Mouse (Mus musculus) kidney, embryonic 14.5 days (tissue): ENCODE results near the gene Ccdc159. TPM values are rescaled to one million over a fixed set of nuclear protein-coding genes. Genes with fewer than 3 reads are reported as not detected.

ENCODE experiments used
- ATAC-seq: fragments of 200-750 bp; cut with Nextera tagmentation; 2 replicates; pipeline ENCODE4 v1.8.0; 2017; ENCODE audit warnings: moderate number of reproducible peaks, mild to moderate bottlenecking, moderate TSS enrichment, moderate library complexity; ENCODE audit not compliant: low FRiP score, low TSS enrichment
- H3K27ac ChIP-seq: fragments of 300-500 bp; sonication (generic); 2 replicates; pipeline ENCODE4 v1.5.1; 2014; ENCODE audit warnings: low read depth, mild to moderate bottlenecking, low read length, moderate library complexity, mixed read lengths
- H3K27me3 ChIP-seq: fragments of 300-500 bp; sonication (generic); 2 replicates; pipeline ENCODE4 v1.6.1; 2014; ENCODE audit warnings: mild to moderate bottlenecking, low read length; ENCODE audit not compliant: control insufficient read depth, insufficient read depth
- H3K36me3 ChIP-seq: fragments of 300-500 bp; sonication (generic); 2 replicates; pipeline ENCODE4 v1.6.1; 2014; ENCODE audit warnings: low read length, mixed read lengths; ENCODE audit not compliant: control insufficient read depth, insufficient read depth
- H3K4me1 ChIP-seq: fragments of 300-500 bp; sonication (generic); 2 replicates; pipeline ENCODE4 v1.6.1; 2014; ENCODE audit warnings: low read length, mixed read lengths; ENCODE audit not compliant: control insufficient read depth, insufficient read depth
- H3K4me2 ChIP-seq: fragments of 300-500 bp; sonication (generic); replicated peaks from 2 replicates; pipeline ENCODE4 v1.6.1; 2014; ENCODE audit warnings: low read depth, mild to moderate bottlenecking, low read length
- H3K4me3 ChIP-seq: fragments of 300-500 bp; sonication (generic); 2 replicates; pipeline ENCODE4 v1.5.1; 2014; ENCODE audit warnings: mild to moderate bottlenecking, low read length
- H3K9ac ChIP-seq: fragments of 300-500 bp; sonication (generic); 2 replicates; pipeline ENCODE4 v1.6.1; 2014; ENCODE audit warnings: low read depth, mild to moderate bottlenecking, low read length, moderate library complexity
- H3K9me3 ChIP-seq: fragments of 300-500 bp; sonication (generic); 2 replicates; pipeline ENCODE4 v1.6.1; 2016; ENCODE audit warnings: low read length; ENCODE audit not compliant: control insufficient read depth
- WGBS: fragments of 180-500 bp; shearing (Covaris S2); extraction: QIAGEN DNeasy Blood & Tissue Kit; methylation state at CpG from one replicate; pipeline ENCODE4 v1.1.7; 2014; 5-methylcytosine and 5-hydroxymethylcytosine counted together
- polyA plus RNA-seq: library from polyadenylated mRNA; unstranded; fragments of >200 nt; fragmentation: Nextera tagmentation; extraction: Ambion mirVana; gene quantifications from 2 replicates; pipeline ENCODE4 v1.2.1, GENCODE M21; 2014

The Ccdc159 gene
- polyA plus RNA-seq, 1 experiment from 2014 or later, result 4.0 TPM

- Histone ChIP-seq H3K4me1 (no peaks in the 10 kb centered on the region), H3K4me3 (peak within 1 kb of the TSS; percentile 66), H3K27ac (no peak within 1 kb of the TSS), H3K4me2 (peak within 1 kb of the TSS; percentile 98), H3K9ac (peak within 1 kb of the TSS; percentile 67), H3K27me3 (peaks cover 4% of the 10 kb centered on the region; the same call in 1 of the 2 replicates), H3K9me3 (no peaks in the 10 kb centered on the region), H3K36me3 (no peaks in the 10 kb centered on the region)
- 0% methylated on average over 34 of the region's 36 CpGs for WGBS
- ATAC-seq, result peak; percentile 96
Measured at GRCm38 (mm10) chr9:21918035-21918592, 9.2 kb upstream of the Ccdc159 start, which contains the start of gene Rab3d. Gene Rab3d, minus strand, starts transcription at chr9:21918192.

DNA sequence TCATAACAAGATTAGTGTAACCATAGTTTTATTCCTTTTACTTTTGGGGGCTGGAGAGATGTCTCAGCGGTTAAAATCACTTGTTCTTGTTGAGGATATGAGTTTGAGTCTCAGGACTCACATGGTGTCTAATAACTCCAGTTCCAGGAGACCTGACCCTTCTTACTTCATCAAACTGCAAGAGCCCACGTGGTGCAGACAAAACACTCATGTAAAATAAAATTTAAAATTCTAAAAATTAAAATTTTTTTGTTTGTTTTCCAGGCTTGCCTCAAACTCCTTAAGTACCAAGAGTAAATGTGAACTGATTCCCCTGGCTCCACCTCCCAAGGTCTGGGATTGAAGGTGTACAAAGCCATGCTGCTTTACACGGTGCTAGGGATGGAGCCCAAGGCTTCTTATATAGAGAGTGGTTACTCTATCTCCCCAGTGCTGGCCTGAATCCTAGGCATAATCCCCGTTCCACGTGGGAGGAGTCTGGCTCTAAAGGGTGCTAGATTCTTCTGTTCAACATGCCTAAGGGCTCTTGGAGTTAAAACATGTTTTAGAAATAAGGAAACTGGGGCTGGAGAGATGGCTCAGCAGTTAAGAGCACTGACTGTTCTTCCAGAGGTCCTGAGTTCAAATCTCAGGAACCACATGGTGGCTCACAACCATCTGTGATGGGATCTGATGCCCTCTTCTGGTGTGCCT is 8.4 kb upstream of the Ccdc159 start:
- WGBS, result 20% methylated on average over 5 of the region's 5 CpGs
- Histone ChIP-seq H3K27me3 (peaks cover 4% of the 10 kb centered on the region; the same call in 1 of the 2 replicates), H3K9ac (no peak overlapping the region), H3K36me3 (no peaks in the 10 kb centered on the region), H3K4me1 (no peaks in the 10 kb centered on the region), H3K4me3 (peak overlapping the region; percentile 66), H3K4me2 (peak overlapping the region; percentile 98), H3K27ac (no peak overlapping the region), H3K9me3 (no peaks in the 10 kb centered on the region)
- no peak for ATAC-seq

DNA sequence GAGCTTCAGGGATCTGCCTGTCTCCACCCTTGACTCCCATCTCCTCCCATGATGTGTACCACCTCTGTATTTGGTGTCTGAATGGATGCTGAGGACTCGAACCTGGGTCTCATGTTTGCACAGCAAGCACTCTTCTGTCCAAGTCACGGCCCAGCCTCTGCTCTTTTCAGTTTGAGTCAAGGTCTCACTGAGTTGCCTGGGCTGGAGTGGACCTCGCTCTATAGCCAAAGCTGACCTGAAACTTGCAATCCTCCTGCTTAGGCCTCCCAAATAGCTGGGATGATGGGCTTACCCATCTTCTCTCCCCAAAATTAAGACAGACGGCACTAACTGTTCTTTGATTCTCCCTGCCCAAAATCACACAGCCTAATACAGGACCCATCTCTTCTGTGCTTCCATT is 4.2 kb upstream of the Ccdc159 start:
- Histone ChIP-seq H3K36me3 (no peaks in the 10 kb centered on the region; the same call in 1 of the 2 replicates), H3K4me2 (no peak overlapping the region), H3K9ac (no peak overlapping the region), H3K4me1 (peaks cover 9% of the 10 kb centered on the region), H3K9me3 (no peaks in the 10 kb centered on the region), H3K4me3 (no peak overlapping the region), H3K27me3 (no peaks in the 10 kb centered on the region), H3K27ac (no peak overlapping the region)
- 92% methylated on average over 4 of the region's 4 CpGs for WGBS
- ATAC-seq, result no peak

- H3K27me3 ChIP-seq, result no peaks in the 10 kb centered on the region
- no peak overlapping the region for H3K4me2 ChIP-seq
- no peak overlapping the region for H3K9ac ChIP-seq
- H3K4me3 ChIP-seq, result no peak overlapping the region
- no peaks in the 10 kb centered on the region; the same call in 1 of the 2 replicates for H3K36me3 ChIP-seq
- no peaks in the 10 kb centered on the region for H3K9me3 ChIP-seq
- peaks cover 9% of the 10 kb centered on the region for H3K4me1 ChIP-seq
- WGBS, result 59% methylated on average over 3 of the region's 3 CpGs
- no peak overlapping the region; the same call in 1 of the 2 replicates for H3K27ac ChIP-seq
- ATAC-seq, result no peak
Measured at GRCm38 (mm10) chr9:21923490-21924098, 3.7 kb upstream of the Ccdc159 start.

DNA sequence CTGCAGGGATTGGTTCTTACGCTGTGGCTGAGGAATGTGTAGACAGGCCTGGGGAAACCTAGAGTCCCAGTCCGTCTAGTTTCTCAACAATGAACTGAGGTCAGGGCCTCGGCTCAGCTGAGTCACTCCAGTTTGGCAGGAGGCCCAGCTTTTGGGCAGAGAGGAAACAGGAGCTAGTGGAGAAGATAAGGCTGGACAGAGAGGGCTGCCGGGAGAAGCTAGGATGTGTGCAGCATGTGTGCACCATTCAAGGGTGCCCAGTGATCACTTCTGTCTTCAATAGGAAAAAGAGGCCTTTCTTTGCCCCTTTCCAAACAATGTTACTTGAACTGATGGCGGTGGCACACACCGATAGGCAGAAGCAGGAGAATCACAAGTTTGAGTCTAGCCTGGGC is 3.2 kb upstream of the Ccdc159 start:
- no peaks in the 10 kb centered on the region for H3K9me3 ChIP-seq
- H3K4me1 ChIP-seq, result peaks cover 9% of the 10 kb centered on the region
- H3K36me3 ChIP-seq, result no peaks in the 10 kb centered on the region; the same call in 1 of the 2 replicates
- 0 out of 2 replicates have a peak, but pooled peaks have one; percentile 11 for ATAC-seq
- H3K4me3 ChIP-seq, result no peak overlapping the region
- H3K9ac ChIP-seq, result no peak overlapping the region
- 62% methylated on average over 6 of the region's 6 CpGs for WGBS
- no peak overlapping the region; the same call in 1 of the 2 replicates for H3K27ac ChIP-seq
- H3K27me3 ChIP-seq, result no peaks in the 10 kb centered on the region
- H3K4me2 ChIP-seq, result no peak overlapping the region

DNA sequence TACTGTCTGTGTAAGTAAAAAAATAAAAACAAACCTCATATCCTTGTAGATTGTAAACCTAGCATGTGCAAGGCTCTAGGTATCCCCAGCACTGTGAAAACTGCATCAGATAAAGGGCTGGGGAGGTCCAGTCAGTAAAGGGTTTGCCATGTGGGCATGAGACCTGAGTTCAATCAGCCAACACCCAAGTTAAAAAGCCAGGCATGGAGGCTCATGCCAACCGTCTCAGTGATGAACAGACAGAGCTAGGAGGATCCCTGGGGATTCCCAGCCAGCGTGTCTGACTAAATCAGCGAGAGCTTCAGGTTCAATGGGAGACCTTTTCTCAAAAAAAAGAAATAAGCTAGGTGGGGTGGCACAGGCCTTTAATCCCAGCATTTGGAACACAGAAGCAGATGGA is 2.2 kb upstream of the Ccdc159 start:
- Histone ChIP-seq H3K4me1 (peaks cover 9% of the 10 kb centered on the region), H3K27me3 (no peaks in the 10 kb centered on the region), H3K4me3 (no peak overlapping the region), H3K36me3 (no peaks in the 10 kb centered on the region; the same call in 1 of the 2 replicates), H3K9me3 (no peaks in the 10 kb centered on the region), H3K9ac (no peak overlapping the region), H3K27ac (no peak overlapping the region), H3K4me2 (no peak overlapping the region)
- no peak for ATAC-seq
- 94% methylated on average over 3 of the region's 3 CpGs for WGBS

DNA sequence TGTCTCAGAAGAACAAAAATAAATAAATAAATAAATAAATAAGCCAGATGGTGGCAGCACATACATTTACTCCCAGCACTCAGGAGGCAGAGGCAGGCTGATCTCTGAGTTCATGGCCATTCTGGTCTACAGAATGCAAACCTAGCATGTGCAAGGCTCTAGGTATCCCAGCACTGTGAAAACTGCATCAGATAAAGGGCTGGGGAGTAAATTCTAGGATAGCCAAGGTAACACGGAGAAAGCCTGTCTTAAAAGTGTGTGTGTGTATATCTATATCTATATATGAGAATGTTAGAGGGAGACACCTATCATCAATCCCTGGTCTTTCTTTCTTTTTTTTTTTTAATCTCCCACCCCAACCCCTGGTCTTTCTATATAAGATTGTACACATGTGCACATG is 1.8 kb upstream of the Ccdc159 start:
- H3K9me3 ChIP-seq, result no peaks in the 10 kb centered on the region
- H3K4me1 ChIP-seq, result peaks cover 9% of the 10 kb centered on the region
- 94% methylated on average over 1 of the region's 1 CpGs for WGBS
- H3K27ac ChIP-seq, result no peak overlapping the region
- H3K4me2 ChIP-seq, result no peak overlapping the region
- no peak overlapping the region for H3K9ac ChIP-seq
- H3K36me3 ChIP-seq, result no peaks in the 10 kb centered on the region; the same call in 1 of the 2 replicates
- H3K27me3 ChIP-seq, result no peaks in the 10 kb centered on the region
- no peak overlapping the region for H3K4me3 ChIP-seq
- no peak for ATAC-seq

- ATAC-seq, result no peak
- peak overlapping the region; percentile 65 for H3K9ac ChIP-seq
- whole genome bisulfite sequencing, result 71% methylated on average over 6 of the region's 6 CpGs
- H3K36me3 ChIP-seq, result no peaks in the 10 kb centered on the region; the same call in 1 of the 2 replicates
- no peaks in the 10 kb centered on the region for H3K27me3 ChIP-seq
- no peak overlapping the region for H3K27ac ChIP-seq
- peak overlapping the region; percentile 67 for H3K4me2 ChIP-seq
- H3K9me3 ChIP-seq, result no peaks in the 10 kb centered on the region
- peaks cover 9% of the 10 kb centered on the region for H3K4me1 ChIP-seq
- H3K4me3 ChIP-seq, result peak overlapping the region; percentile 46; the same call in 1 of the 2 replicates
Measured at GRCm38 (mm10) chr9:21926155-21926554, 1.1 kb upstream of the Ccdc159 start.

DNA sequence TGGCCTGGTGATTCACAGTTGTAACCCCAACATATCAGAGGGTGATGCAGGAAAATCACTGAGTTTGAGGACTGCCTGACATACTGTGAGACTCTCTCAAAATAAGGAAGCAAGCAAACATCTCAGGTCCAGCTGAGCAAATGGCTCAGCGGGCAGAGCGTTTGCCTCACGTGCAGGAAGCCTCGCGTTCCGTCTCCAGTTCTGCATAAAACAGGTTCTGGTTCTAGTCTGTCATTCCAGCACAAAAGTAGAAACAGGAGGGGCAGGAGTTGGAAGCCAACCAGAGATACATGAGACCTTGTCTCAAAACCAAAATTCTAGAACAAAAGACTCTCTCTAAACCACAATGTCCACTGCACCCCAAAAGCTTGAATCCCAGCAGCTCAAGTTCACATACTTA is 487 bp upstream of the Ccdc159 start:
- Histone ChIP-seq H3K27ac (peak overlapping the region; percentile 39; the same call in 1 of the 2 replicates), H3K4me2 (peak overlapping the region; percentile 67), H3K4me1 (peaks cover 9% of the 10 kb centered on the region), H3K4me3 (peak overlapping the region; percentile 46), H3K9ac (peak overlapping the region; percentile 65), H3K27me3 (no peaks in the 10 kb centered on the region), H3K36me3 (no peaks in the 10 kb centered on the region; the same call in 1 of the 2 replicates), H3K9me3 (no peaks in the 10 kb centered on the region)
- WGBS, result 3% methylated on average over 6 of the region's 6 CpGs
- ATAC-seq, result no peak
